Mouse (Mus musculus): Measurements from ENCODE around the gene Ppih.

Ppih gene

GRCm38 (mm10) chr4:119320131-119320830, at the start of gene Ppih:
Ppih (minus strand) TSS chr4:119320546.
- DNase-seq (ENCODE audit: low read depth, low spot score) = peak; percentile 93

GRCm38 (mm10) chr4:119369460-119369859, 49.1 kb upstream of the Ppih start:
- no peak for DNase-seq (ENCODE audit: low read depth, low spot score)

GRCm38 (mm10) chr4:119366758-119367526, 46.6 kb upstream of the Ppih start:
- DNase-seq (ENCODE audit: low read depth, low spot score) = no peak

GRCm38 (mm10) chr4:119362231-119362630, 41.9 kb upstream of the Ppih start:
- no peak for DNase-seq (ENCODE audit: low read depth, low spot score)

GRCm38 (mm10) chr4:119359196-119359971, 39.0 kb upstream of the Ppih start:
- no peak for DNase-seq (ENCODE audit: low read depth, low spot score)

GRCm38 (mm10) chr4:119345508-119345907, 25.2 kb upstream of the Ppih start:
- DNase-seq (ENCODE audit: low read depth, low spot score) = no peak

GRCm38 (mm10) chr4:119338861-119339361, 18.6 kb upstream of the Ppih start:
- peak; percentile 32 for DNase-seq (ENCODE audit: low read depth, low spot score)

GRCm38 (mm10) chr4:119338422-119338821, 18.1 kb upstream of the Ppih start:
- no peak for DNase-seq (ENCODE audit: low read depth, low spot score)

- no peak for DNase-seq (ENCODE audit: low read depth, low spot score)
These were observed 13.1 kb upstream of the Ppih start for GRCm38 (mm10) chr4:119333487-119333886.

- no peak for DNase-seq (ENCODE audit: low read depth, low spot score)
These were observed 677 bp upstream of the Ppih start for GRCm38 (mm10) chr4:119320896-119321550.

- no peak for DNase-seq (ENCODE audit: low read depth, low spot score)
These were observed 6.6 kb downstream of the Ppih start for GRCm38 (mm10) chr4:119313756-119314155.

- no peak for DNase-seq (ENCODE audit: low read depth, low spot score)
These were observed 14.9 kb downstream of the Ppih start for GRCm38 (mm10) chr4:119305418-119305817.

- no peak for DNase-seq (ENCODE audit: low read depth, low spot score)
These were observed 17.1 kb downstream of the Ppih start for GRCm38 (mm10) chr4:119303291-119303690.

GRCm38 (mm10) chr4:119301777-119302176, 18.6 kb downstream of the Ppih start:
- no peak for DNase-seq (ENCODE audit: low read depth, low spot score)

- DNase-seq (ENCODE audit: low read depth, low spot score) = no peak
These were observed 19.6 kb downstream of the Ppih start for GRCm38 (mm10) chr4:119300761-119301160.

GRCm38 (mm10) chr4:119297361-119297760, 23.0 kb downstream of the Ppih start:
- DNase-seq (ENCODE audit: low read depth, low spot score) = no peak

- no peak for DNase-seq (ENCODE audit: low read depth, low spot score)
These were observed 25.3 kb downstream of the Ppih start for GRCm38 (mm10) chr4:119295134-119295453.

GRCm38 (mm10) chr4:119294415-119295133, 25.8 kb downstream of the Ppih start, which contains the start of gene Ybx1:
Ybx1 (minus strand) TSS chr4:119294604.
- DNase-seq (ENCODE audit: low read depth, low spot score) = peak; percentile 97

- no peak for DNase-seq (ENCODE audit: low read depth, low spot score)
These were observed 26.6 kb downstream of the Ppih start for GRCm38 (mm10) chr4:119293574-119294258.
